Mouse (Mus musculus) forebrain, embryonic 16.5 days (tissue): ENCODE results near the gene Fmnl2. TPM values are rescaled to one million over a fixed set of nuclear protein-coding genes. Genes with fewer than 3 reads are reported as not detected.

Source experiments
- ATAC-seq: fragments of 200-750 bp; cut with Nextera tagmentation; 2 replicates; pipeline ENCODE4 v1.8.0; 2017; ENCODE audit warnings: mild to moderate bottlenecking, moderate library complexity
- H3K27ac ChIP-seq: fragments of 300-500 bp; sonication (generic); 2 replicates; pipeline ENCODE4 v1.5.1; 2014; ENCODE audit warnings: low read length, control low read depth
- H3K27me3 ChIP-seq: fragments of 300-500 bp; sonication (generic); replicated peaks from 2 replicates; pipeline ENCODE4 v1.6.1; 2014; ENCODE audit warnings: low read length; ENCODE audit not compliant: control insufficient read depth, insufficient read depth
- H3K36me3 ChIP-seq: fragments of 300-500 bp; sonication (generic); 2 replicates; pipeline ENCODE4 v1.6.1; 2014; ENCODE audit not compliant: control insufficient read depth, insufficient read depth
- H3K4me1 ChIP-seq: fragments of 300-500 bp; sonication (generic); replicated peaks from 2 replicates; pipeline ENCODE4 v1.6.1; 2014; ENCODE audit warnings: low read length; ENCODE audit not compliant: control insufficient read depth, insufficient read depth
- H3K4me2 ChIP-seq: fragments of 300-500 bp; sonication (generic); 2 replicates; pipeline ENCODE4 v1.6.1; 2014; ENCODE audit warnings: mild to moderate bottlenecking, low read length, control low read depth
- H3K4me3 ChIP-seq: fragments of 300-500 bp; sonication (generic); replicated peaks from 2 replicates; pipeline ENCODE4 v1.5.1; 2014; ENCODE audit warnings: mild to moderate bottlenecking, low read length, control low read depth
- H3K9ac ChIP-seq: fragments of 300-500 bp; sonication (generic); replicated peaks from 2 replicates; pipeline ENCODE4 v1.6.1; 2014; ENCODE audit warnings: low read depth, low read length, control low read depth
- H3K9me3 ChIP-seq: fragments of 300-500 bp; sonication (generic); 2 replicates; pipeline ENCODE4 v1.6.1; 2016; ENCODE audit warnings: low read length; ENCODE audit not compliant: control insufficient read depth
- WGBS: fragments of 180-500 bp; shearing (Covaris S2); extraction: QIAGEN DNeasy Blood & Tissue Kit; methylation state at CpG from one replicate; pipeline ENCODE4 v1.1.7; 2014; 5-methylcytosine and 5-hydroxymethylcytosine counted together
- polyA plus RNA-seq: library from polyadenylated mRNA; unstranded; fragments of >200 nt; fragmentation: Nextera tagmentation; extraction: Ambion mirVana; gene quantifications from 2 replicates; pipeline ENCODE4 v1.2.1, GENCODE M21; 2015

Fmnl2 gene
- 15.5 and 18.5 TPM in 2 replicates for polyA plus RNA-seq

DNA sequence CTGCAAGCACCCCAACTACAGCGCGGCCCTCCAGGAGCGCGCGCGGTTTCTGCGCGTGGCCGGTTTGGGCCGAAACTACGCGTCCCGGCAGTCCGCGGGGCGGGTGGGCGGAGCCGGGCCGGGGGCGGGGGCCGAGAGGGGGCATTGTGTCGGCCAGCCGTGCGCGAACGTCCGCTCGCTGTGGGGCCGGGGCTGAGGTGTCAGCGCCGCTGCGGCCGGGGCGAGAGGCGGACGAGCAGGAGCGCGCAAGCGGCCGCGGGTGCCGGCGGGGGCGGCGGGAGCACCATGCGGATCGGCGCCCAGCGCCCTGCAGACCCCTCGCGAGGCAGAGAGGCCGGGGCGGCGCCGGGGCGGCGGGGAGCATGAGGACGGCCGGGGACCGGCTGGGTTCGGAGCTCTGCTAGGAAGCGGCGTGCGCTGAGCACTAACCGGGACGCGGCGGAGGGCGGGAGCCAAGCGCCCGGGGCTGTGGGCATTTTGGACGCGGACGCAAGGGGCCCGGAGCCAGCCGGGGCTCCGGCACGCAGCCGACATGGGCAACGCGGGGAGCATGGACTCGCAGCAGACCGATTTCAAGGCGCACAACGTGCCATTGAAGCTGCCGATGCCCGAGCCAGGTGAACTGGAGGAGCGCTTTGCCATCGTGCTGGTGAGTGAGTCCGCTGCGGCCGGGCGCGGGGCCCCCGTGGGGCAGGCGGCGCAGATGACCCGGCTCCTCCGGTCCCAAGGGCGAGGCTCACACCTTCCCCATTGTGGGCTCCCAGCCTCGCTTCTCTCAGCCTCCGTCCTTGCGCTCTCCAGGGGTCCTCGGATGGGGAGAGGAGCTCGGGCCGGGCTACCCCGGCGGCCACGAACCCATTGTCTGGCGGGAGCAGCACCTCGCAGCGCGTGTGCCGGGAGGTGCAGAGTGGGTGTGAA, at the start of gene Fmnl2:
Fmnl2 (plus strand) TSS at position 250 of the 918 bp plus-strand sequence.
- H3K4me1 ChIP-seq = peaks cover 42% of the 10 kb centered on the region
- peak within 1 kb of the TSS; percentile 85 for H3K27ac ChIP-seq
- H3K27me3 ChIP-seq = no peaks in the 10 kb centered on the region; the same call in 1 of the 2 replicates
- peak; percentile 91 for ATAC-seq
- peak within 1 kb of the TSS; percentile 77 for H3K4me2 ChIP-seq
- no peaks in the 10 kb centered on the region for H3K36me3 ChIP-seq
- H3K4me3 ChIP-seq = peak within 1 kb of the TSS; percentile 100
- no peaks in the 10 kb centered on the region for H3K9me3 ChIP-seq
- peak within 1 kb of the TSS; percentile 100 for H3K9ac ChIP-seq
- WGBS = under 1% methylated on average over 109 of the region's 114 CpGs

GRCm38 (mm10) chr2:52809988-52810387, 47.7 kb upstream of the Fmnl2 start:
- no peak overlapping the region for H3K4me3 ChIP-seq
- no peak for ATAC-seq
- no peak overlapping the region for H3K4me2 ChIP-seq
- no peaks in the 10 kb centered on the region for H3K27me3 ChIP-seq
- 77% methylated on average over 5 of the region's 5 CpGs for WGBS
- no peak overlapping the region for H3K27ac ChIP-seq
- no peaks in the 10 kb centered on the region for H3K9me3 ChIP-seq
- H3K4me1 ChIP-seq = no peaks in the 10 kb centered on the region
- no peak overlapping the region for H3K9ac ChIP-seq
- H3K36me3 ChIP-seq = no peaks in the 10 kb centered on the region

DNA sequence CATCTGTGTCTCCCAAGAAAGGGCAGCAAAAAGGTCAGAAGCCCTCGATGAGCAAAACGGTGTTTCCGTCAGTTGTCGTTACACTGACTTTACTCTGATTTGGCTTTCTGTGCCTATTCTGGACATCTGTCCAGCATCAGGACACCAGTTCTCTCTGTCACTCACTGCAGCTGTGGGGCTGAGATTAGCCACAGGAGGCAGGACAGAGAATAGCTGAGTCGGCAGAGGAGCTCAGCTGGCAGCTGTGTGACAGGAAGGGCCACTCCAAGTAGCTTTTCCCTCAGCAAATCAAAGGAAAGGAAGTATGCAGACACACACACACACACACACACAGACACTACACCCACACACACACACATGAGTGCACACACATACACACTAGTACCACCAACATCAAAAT, 46.0 kb upstream of the Fmnl2 start:
- 70% methylated on average over 5 of the region's 5 CpGs for WGBS
- no peak overlapping the region for H3K4me3 ChIP-seq
- no peaks in the 10 kb centered on the region for H3K27me3 ChIP-seq
- no peaks in the 10 kb centered on the region for H3K36me3 ChIP-seq
- no peak overlapping the region for H3K27ac ChIP-seq
- H3K9me3 ChIP-seq = no peaks in the 10 kb centered on the region
- H3K4me1 ChIP-seq = no peaks in the 10 kb centered on the region
- ATAC-seq = no peak
- H3K9ac ChIP-seq = no peak overlapping the region
- no peak overlapping the region for H3K4me2 ChIP-seq

DNA sequence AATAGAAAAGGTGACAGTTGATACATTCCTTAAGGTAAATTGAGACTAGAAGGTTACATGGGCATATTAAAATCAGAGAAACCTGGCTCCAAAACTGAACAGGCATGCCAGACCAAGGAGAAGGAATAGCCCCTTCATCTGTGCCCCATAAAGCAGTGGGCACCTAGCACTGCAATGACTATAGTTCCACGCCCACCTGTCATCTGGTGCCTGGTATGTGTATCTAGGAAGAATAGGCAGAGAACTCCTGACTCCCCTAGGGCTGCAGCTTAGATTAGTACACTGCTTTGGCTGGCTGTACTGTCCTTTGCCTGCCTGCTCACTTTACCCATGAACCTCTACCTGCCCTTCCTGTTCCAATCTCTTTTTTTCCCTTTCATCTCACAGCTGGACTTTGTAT, 40.3 kb upstream of the Fmnl2 start:
- H3K4me2 ChIP-seq = no peak overlapping the region
- no peak overlapping the region for H3K4me3 ChIP-seq
- H3K36me3 ChIP-seq = no peaks in the 10 kb centered on the region
- WGBS = 95% methylated on average over 1 of the region's 1 CpGs
- H3K9me3 ChIP-seq = 0 out of 2 replicates have a peak, but pooled peaks cover 2% of the 10 kb centered on the region
- no peak overlapping the region for H3K27ac ChIP-seq
- H3K27me3 ChIP-seq = no peaks in the 10 kb centered on the region
- H3K9ac ChIP-seq = no peak overlapping the region
- no peaks in the 10 kb centered on the region for H3K4me1 ChIP-seq
- no peak for ATAC-seq

DNA sequence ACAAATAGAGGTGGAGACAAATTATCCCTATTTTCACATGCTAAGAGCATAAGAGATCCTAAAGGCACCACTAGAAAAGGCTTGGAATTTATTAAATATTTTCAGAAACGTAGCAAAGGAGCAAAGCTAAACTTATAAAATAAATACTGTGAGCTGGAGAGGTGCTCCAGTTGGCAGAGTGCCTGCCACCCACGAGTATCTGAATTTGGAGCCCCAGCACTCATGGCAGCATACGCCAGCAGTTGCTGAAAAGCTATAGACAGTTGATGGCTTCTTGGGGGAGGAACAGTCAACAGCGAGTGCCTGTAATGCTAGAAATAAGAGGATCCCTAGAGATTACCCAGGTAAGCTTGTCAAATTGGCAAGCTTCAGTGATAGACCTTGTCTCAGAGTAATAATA, 38.7 kb upstream of the Fmnl2 start:
- Histone ChIP-seq H3K36me3 (no peaks in the 10 kb centered on the region), H3K4me2 (no peak overlapping the region)
- WGBS = 70% methylated on average over 4 of the region's 4 CpGs

DNA sequence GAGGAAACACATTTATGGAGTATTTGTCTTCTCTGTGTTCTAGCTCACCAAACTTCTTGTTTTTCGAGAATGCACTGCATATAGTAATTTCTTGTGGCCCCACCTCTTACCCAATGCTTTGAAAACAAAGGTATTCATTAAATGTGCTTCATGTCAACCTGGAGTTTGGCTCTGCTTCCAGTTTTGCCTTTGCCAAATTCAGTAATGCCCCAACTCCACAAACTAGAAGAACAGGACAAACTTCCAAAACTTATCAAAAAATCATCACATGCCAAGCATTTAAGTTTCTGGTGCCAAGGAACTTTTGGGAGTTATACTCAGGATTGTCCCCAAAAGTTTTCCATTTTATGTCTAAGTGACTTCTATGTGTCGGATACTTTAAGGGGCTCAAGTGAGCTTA, 35.4 kb upstream of the Fmnl2 start:
- H3K4me3 ChIP-seq = no peak overlapping the region
- H3K9ac ChIP-seq = no peak overlapping the region
- H3K27me3 ChIP-seq = no peaks in the 10 kb centered on the region
- H3K9me3 ChIP-seq = 0 out of 2 replicates have a peak, but pooled peaks cover 2% of the 10 kb centered on the region
- H3K4me1 ChIP-seq = no peaks in the 10 kb centered on the region
- no peaks in the 10 kb centered on the region for H3K36me3 ChIP-seq
- H3K4me2 ChIP-seq = no peak overlapping the region
- WGBS = 88% methylated on average over 2 of the region's 2 CpGs
- H3K27ac ChIP-seq = no peak overlapping the region
- no peak for ATAC-seq

More for the DNA sequence above, 38.7 kb upstream of the Fmnl2 start:
- H3K9me3 ChIP-seq = 0 out of 2 replicates have a peak, but pooled peaks cover 2% of the 10 kb centered on the region
- no peak overlapping the region for H3K27ac ChIP-seq
- H3K4me1 ChIP-seq = no peaks in the 10 kb centered on the region
- H3K4me3 ChIP-seq = no peak overlapping the region
- ATAC-seq = no peak
- no peaks in the 10 kb centered on the region for H3K27me3 ChIP-seq
- H3K9ac ChIP-seq = no peak overlapping the region

GRCm38 (mm10) chr2:52828077-52828476, 29.6 kb upstream of the Fmnl2 start:
- no peaks in the 10 kb centered on the region for H3K27me3 ChIP-seq
- H3K9me3 ChIP-seq = no peaks in the 10 kb centered on the region
- 93% methylated on average over 4 of the region's 4 CpGs for WGBS
- no peak overlapping the region for H3K27ac ChIP-seq
- no peak overlapping the region for H3K9ac ChIP-seq
- no peaks in the 10 kb centered on the region for H3K4me1 ChIP-seq
- H3K4me2 ChIP-seq = no peak overlapping the region
- no peak overlapping the region for H3K4me3 ChIP-seq
- no peak for ATAC-seq
- H3K36me3 ChIP-seq = no peaks in the 10 kb centered on the region

DNA sequence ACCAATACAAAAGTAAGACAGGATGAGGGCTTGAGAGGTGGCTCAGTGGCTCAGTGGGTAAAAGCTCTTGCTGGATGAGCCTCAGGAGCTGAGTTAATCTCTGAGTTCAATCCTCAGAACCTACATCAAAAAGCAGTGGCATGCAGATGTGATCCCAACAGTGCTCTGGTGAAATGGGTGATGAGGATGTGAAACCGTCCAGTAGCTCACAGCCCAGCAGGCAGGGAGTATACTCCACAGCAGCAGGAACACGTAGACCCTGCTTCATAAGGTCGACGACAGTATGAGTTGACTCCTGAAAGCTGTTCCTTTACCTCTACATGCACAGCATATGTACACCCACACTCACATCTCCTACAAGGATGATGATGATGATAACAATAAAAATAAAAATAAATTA, 27.1 kb upstream of the Fmnl2 start:
- no peaks in the 10 kb centered on the region for H3K36me3 ChIP-seq
- ATAC-seq = no peak
- H3K4me3 ChIP-seq = no peak overlapping the region
- 83% methylated on average over 4 of the region's 4 CpGs for WGBS
- no peaks in the 10 kb centered on the region for H3K9me3 ChIP-seq
- no peak overlapping the region for H3K4me2 ChIP-seq
- H3K9ac ChIP-seq = no peak overlapping the region
- no peaks in the 10 kb centered on the region for H3K4me1 ChIP-seq
- no peaks in the 10 kb centered on the region for H3K27me3 ChIP-seq
- no peak overlapping the region for H3K27ac ChIP-seq

DNA sequence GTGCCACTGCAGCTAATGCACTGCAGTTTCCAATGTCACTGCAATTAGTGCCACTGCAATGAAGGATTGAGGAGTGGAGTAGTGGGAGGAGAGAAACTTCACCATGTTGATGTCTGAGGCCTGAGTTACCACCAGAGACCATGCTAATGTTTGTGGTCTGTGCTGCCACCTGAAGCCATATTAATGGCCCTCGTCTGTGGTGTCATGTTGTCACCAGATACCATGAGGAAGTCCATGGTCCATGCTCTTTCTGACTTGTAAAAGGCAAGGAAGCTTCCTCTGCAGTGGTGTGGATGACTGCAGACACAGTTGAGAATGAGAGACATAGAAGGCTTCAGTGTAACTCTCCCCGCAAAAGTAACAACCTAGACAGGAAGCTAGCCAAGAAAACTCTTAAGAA, 26.1 kb upstream of the Fmnl2 start:
- Histone ChIP-seq H3K36me3 (no peaks in the 10 kb centered on the region), H3K4me3 (no peak overlapping the region), H3K27ac (no peak overlapping the region), H3K27me3 (no peaks in the 10 kb centered on the region), H3K9ac (no peak overlapping the region), H3K4me1 (no peaks in the 10 kb centered on the region), H3K4me2 (no peak overlapping the region), H3K9me3 (no peaks in the 10 kb centered on the region)
- 91% methylated on average over 2 of the region's 2 CpGs for WGBS
- no peak for ATAC-seq
